Mouse (Mus musculus) heart, adult 8-10 months (tissue): Measurements from ENCODE around the gene Smc1a. TPM values are rescaled to one million over a fixed set of nuclear protein-coding genes. Genes with fewer than 3 reads are reported as not detected.
"Not testable (repeated sequence)": the region's sequence is repeated elsewhere in the genome, so short reads cannot be mapped to it uniquely, and the experiment has no call there.

Experiments used
- DNase-seq: peaks from one replicate; pipeline ENCODE4 v3.0.0; 2022; ENCODE audit warnings: low spot score
- total RNA-seq, 4 experiments: library from RNA; stranded (reverse); gene quantifications; 2 replicates each; pipeline ENCODE4 v1.2.4; 2022

The Smc1a gene
- 10 to 100 TPM; 19.7 to 25.7 (median 23.6) TPM for total RNA-seq

GRCm38 (mm10) chrX:152016151-152017145 is at the start of gene Smc1a, which contains the start of gene Ribc1:
Gene Smc1a (plus strand): TSS chrX:152016428.
Gene Ribc1 (minus strand): TSS chrX:152016295.
- peak; percentile 94 for DNase-seq

GRCm38 (mm10) chrX:151999006-151999710 is 17.1 kb upstream of the Smc1a start:
- DNase-seq: no peak

- DNase-seq: no peak
Observed at GRCm38 (mm10) chrX:152001182-152001684, 15.0 kb upstream of the Smc1a start.

- peak; percentile 81 for DNase-seq
Observed at GRCm38 (mm10) chrX:152001737-152002710, 14.2 kb upstream of the Smc1a start, which contains the start of gene Hsd17b10. Gene Hsd17b10 (plus strand): TSS chrX:152001845.

GRCm38 (mm10) chrX:152002865-152003264 is 13.4 kb upstream of the Smc1a start:
- no peak for DNase-seq

- DNase-seq: no peak
Observed at GRCm38 (mm10) chrX:152007863-152008262, 8.4 kb upstream of the Smc1a start.

- DNase-seq: no peak
Observed at GRCm38 (mm10) chrX:152015752-152016150, 477 bp upstream of the Smc1a start.

- no peak for DNase-seq
Observed at GRCm38 (mm10) chrX:152017186-152017585, 958 bp downstream of the Smc1a start.

GRCm38 (mm10) chrX:152019294-152019693 is 3.1 kb downstream of the Smc1a start:
- no peak for DNase-seq

GRCm38 (mm10) chrX:152039865-152040264 is 23.6 kb downstream of the Smc1a start:
- DNase-seq: no peak

GRCm38 (mm10) chrX:152047230-152047629 is 31.0 kb downstream of the Smc1a start:
- no peak for DNase-seq

- no peak for DNase-seq
Observed at GRCm38 (mm10) chrX:152052546-152052945, 36.3 kb downstream of the Smc1a start.

GRCm38 (mm10) chrX:152054094-152054493 is 37.9 kb downstream of the Smc1a start:
- no peak for DNase-seq

- DNase-seq: no peak
Observed at GRCm38 (mm10) chrX:152065674-152066073, 49.4 kb downstream of the Smc1a start.

GRCm38 (mm10) chrX:152067789-152068188 is 51.6 kb downstream of the Smc1a start:
- no peak for DNase-seq

GRCm38 (mm10) chrX:152089832-152090614 is 73.8 kb downstream of the Smc1a start:
- not testable (repeated sequence) for DNase-seq

- DNase-seq: no peak
Observed at GRCm38 (mm10) chrX:152097572-152097971, 81.3 kb downstream of the Smc1a start.
